Mouse (Mus musculus): Measurements from ENCODE around the gene Cd101.

DNA sequence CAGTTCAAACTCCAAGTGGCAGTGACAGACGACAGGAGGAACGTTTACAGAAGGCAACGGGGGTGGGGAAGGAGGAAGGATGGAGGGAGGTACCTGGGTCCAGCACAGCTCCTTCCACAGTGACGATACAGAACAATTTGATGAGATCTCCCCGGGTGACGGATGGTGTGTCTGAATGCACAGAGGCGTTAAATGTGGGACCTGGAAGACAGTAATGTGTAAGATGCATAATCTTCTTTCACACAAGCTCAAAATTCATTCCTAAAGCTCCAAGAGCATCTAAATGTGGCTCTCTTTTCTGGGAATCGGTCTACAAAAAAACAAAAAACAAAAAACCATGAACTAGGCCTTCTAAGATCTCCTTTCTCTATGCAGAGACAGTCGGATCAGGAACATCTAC, 20.6 kb upstream of the Cd101 start:
- TF ChIP-seq CHD2 (IDR thresholded peaks at IDR 0.05; ENCODE audit: low read depth, low read length) = no peak
- TF ChIP-seq HCFC1 (IDR thresholded peaks at IDR 0.05; ENCODE audit: borderline replicate concordance, insufficient read depth, low read length) = no peak
- TF ChIP-seq ZNF384 (IDR thresholded peaks at IDR 0.05; ENCODE audit: low read depth, low read length) = no peak
- no peak for TF ChIP-seq MAFK (IDR thresholded peaks at IDR 0.05; ENCODE audit: insufficient read depth, low read depth, low read length)
- TF ChIP-seq ZC3H11A (IDR thresholded peaks at IDR 0.05; ENCODE audit: borderline replicate concordance, low read depth, low read length) = no peak

All from ES-E14 (cell line).